Mouse (Mus musculus): ENCODE results near the gene Themis. TPM values are rescaled to one million over a fixed set of nuclear protein-coding genes. Genes with fewer than 3 reads are reported as not detected.

The Themis gene
- polyA plus RNA-seq, 1 experiment from 2014 or later, result 0.63 TPM

DNA sequence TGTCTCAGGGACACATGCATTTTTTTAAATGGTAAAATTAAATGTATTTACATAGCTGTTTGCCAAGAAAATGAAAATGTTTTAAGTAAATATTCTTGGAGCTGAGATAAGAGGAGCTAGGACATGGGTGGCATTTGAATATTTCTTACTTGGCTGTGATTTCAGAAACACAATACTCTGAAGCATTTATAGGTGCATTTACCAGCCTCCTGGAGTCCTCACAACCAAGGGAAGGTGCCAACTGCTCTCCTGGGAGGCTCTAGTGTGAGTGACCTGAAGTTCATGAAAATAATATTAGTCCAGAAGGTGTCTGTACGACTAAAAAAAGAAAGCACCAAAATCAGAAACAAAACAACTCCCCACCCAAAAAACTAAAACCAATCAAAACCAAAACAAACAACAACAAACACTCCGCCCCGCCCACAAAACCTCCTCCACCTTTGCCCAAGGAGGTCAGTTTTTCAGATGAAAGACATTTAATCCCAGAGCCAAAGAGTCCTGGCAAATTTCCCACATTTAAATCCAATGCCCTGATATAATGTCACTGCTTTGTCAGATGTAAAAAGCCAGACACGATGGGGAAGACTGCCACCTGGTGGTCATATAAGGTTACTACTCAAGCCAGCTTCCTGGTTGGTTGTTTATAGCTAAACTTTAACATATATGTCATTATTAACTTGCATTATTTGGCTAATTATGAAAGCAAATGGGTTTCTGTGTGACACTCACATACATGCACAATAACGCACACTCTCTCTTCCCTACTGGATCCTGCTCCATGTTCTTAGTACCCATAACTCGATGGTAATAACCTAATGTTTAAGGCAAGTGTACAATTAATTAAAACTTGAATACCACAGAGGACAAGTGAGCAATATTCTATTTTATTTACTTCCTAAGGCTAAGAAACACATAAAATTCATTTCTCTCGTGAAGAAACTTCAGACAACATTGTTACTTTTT lies 175.9 kb downstream of the Themis start:
- no peaks in the 10 kb centered on the region for H3K4me1 ChIP-seq (replicated peaks; ENCODE audit: control insufficient read depth, insufficient read depth, low read length)
- no peaks in the 10 kb centered on the region for H3K36me3 ChIP-seq (ENCODE audit: control insufficient read depth, insufficient read depth, low read length)
- no peak overlapping the region for H3K9ac ChIP-seq (ENCODE audit: low read length)
- 20% methylated on average over 7 of the region's 7 CpGs for WGBS
- no peak overlapping the region for H3K4me3 ChIP-seq (ENCODE audit: low read length)
- H3K27me3 ChIP-seq (ENCODE audit: control insufficient read depth, insufficient read depth, low read depth, low read length), result no peaks in the 10 kb centered on the region
- H3K9me3 ChIP-seq (ENCODE audit: control insufficient read depth, low read length), result no peaks in the 10 kb centered on the region
- no peak overlapping the region for H3K4me2 ChIP-seq (ENCODE audit: low read depth, low read length)
- no peak overlapping the region for H3K27ac ChIP-seq (ENCODE audit: low read length)
- no peak; the same call in 1 of the 2 replicates for ATAC-seq (ENCODE audit: low read depth)

DNA sequence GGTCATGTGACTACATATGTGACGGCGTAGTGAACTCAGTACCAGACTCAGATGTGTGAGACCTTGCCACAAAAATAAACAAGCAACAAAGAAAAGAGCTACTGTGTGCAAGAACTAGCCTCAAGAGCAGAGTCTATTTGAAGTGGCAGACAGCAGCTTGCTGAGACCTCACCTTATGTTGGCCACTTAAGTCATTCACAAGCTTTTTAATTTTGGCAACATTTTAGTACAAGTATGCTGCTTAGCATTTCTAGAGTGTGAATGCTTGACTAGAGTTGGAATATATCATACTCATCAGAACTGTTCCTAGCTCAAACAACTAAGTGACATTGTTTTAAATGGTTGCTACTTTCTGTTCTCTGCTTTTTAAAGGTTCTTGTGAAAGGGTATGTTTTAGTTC lies 188.0 kb downstream of the Themis start:
- WGBS, result 73% methylated on average over 2 of the region's 2 CpGs
- Histone ChIP-seq H3K4me3 (ENCODE audit: low read length) (no peak overlapping the region), H3K4me1 (replicated peaks; ENCODE audit: control insufficient read depth, insufficient read depth, low read length) (no peaks in the 10 kb centered on the region), H3K36me3 (ENCODE audit: control insufficient read depth, insufficient read depth, low read length) (no peaks in the 10 kb centered on the region), H3K4me2 (ENCODE audit: low read depth, low read length) (no peak overlapping the region), H3K27ac (ENCODE audit: low read length) (no peak overlapping the region), H3K9ac (ENCODE audit: low read length) (no peak overlapping the region), H3K9me3 (ENCODE audit: control insufficient read depth, low read length) (no peaks in the 10 kb centered on the region), H3K27me3 (ENCODE audit: control insufficient read depth, insufficient read depth, low read depth, low read length) (no peaks in the 10 kb centered on the region)
- no peak for ATAC-seq (ENCODE audit: low read depth)

DNA sequence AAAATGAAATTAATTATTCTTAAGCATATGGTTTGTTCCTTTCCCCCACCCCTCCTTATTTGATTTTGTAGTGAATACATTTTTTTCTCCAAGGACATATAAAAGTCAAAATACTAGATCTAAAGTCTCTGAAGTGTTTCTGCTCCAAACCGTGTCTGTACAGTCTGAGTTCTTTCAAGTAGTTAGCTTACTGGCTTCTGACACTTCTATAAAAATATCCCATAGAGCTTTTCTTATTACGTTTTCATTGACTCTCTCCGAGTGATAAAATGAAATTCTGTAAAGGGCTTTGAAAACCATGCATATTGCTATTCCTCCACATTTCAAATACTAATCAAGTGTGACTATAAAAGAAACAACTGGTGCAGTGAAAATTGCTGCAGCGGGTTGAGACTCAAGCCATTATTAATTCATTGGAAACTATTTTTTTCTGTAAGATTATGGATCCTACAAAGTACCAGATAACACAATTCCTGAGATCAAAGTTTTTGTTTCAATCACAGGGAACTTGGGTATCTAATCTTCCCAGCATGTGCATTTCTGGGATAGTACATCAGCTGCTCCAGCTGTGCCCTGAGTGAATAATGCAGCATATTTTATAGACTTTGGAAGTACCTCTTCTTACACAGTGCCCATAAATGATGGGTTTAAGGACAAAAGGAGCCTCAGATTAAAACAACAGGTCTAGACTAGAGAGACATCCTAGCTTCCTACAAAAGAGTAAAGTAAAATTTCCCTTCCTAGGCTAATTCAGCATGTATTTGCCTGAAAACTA lies 202.6 kb downstream of the Themis start:
- ATAC-seq (ENCODE audit: low read depth), result no peak
- 59% methylated on average over 4 of the region's 4 CpGs for WGBS
- H3K4me1 ChIP-seq (replicated peaks; ENCODE audit: control insufficient read depth, insufficient read depth, low read length), result no peaks in the 10 kb centered on the region

DNA sequence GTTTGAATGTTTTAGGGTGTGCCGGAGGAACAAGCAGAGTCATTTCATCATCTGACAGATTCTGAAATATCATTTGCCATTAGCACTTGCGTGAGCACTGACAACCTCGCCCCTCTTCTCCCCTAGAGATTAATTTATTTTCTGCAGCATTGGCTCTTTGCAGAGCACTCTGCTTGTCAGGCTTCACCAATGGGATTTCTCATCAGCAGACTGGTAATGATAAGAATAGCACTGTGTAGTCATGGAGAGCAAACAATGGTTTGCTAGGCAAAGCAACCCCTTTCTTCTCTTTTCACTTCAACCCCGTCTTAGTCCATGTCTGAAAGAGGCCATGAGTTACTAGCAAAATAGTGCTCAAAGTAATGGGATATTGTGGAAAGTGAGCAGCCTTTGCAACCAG lies 206.4 kb downstream of the Themis start:
- no peaks in the 10 kb centered on the region for H3K4me1 ChIP-seq (replicated peaks; ENCODE audit: control insufficient read depth, insufficient read depth, low read length)
- H3K4me3 ChIP-seq (ENCODE audit: low read length), result no peak overlapping the region
- no peaks in the 10 kb centered on the region for H3K9me3 ChIP-seq (ENCODE audit: control insufficient read depth, low read length)
- no peak overlapping the region for H3K9ac ChIP-seq (ENCODE audit: low read length)
- WGBS, result 36% methylated on average over 4 of the region's 4 CpGs
- ATAC-seq (ENCODE audit: low read depth), result no peak
- H3K27me3 ChIP-seq (ENCODE audit: control insufficient read depth, insufficient read depth, low read depth, low read length), result no peaks in the 10 kb centered on the region
- H3K27ac ChIP-seq (ENCODE audit: low read length), result no peak overlapping the region
- H3K4me2 ChIP-seq (ENCODE audit: low read depth, low read length), result no peak overlapping the region
- H3K36me3 ChIP-seq (ENCODE audit: control insufficient read depth, insufficient read depth, low read length), result no peaks in the 10 kb centered on the region

More for the DNA sequence above, 202.6 kb downstream of the Themis start:
- H3K9ac ChIP-seq (ENCODE audit: low read length), result no peak overlapping the region
- H3K27ac ChIP-seq (ENCODE audit: low read length), result no peak overlapping the region
- H3K4me2 ChIP-seq (ENCODE audit: low read depth, low read length), result no peak overlapping the region
- H3K4me3 ChIP-seq (ENCODE audit: low read length), result no peak overlapping the region
- no peaks in the 10 kb centered on the region for H3K9me3 ChIP-seq (ENCODE audit: control insufficient read depth, low read length)
- H3K27me3 ChIP-seq (ENCODE audit: control insufficient read depth, insufficient read depth, low read depth, low read length), result no peaks in the 10 kb centered on the region
- no peaks in the 10 kb centered on the region for H3K36me3 ChIP-seq (ENCODE audit: control insufficient read depth, insufficient read depth, low read length)

DNA sequence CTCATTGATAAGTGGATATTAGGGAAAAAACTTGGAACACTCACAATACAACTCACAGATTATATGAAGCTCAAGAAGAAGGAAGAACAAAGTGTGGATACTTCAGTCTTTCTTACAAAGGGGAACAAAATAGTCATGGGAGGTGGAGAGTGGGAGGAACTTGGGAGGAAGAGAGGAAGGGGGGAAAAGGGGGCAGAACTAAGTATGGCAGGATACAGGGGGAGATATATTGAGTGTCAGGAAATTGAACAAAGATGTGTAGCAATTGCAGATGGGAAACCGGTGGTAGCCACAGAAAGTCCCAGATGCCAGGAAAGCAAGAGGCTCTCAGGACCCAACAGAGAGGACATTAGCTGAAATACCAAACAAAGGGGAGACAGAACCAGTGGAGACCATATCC lies 219.5 kb downstream of the Themis start:
- no peak overlapping the region for H3K9ac ChIP-seq (ENCODE audit: low read length)
- no peaks in the 10 kb centered on the region for H3K4me1 ChIP-seq (replicated peaks; ENCODE audit: control insufficient read depth, insufficient read depth, low read length)
- ATAC-seq (ENCODE audit: low read depth), result no peak
- H3K27me3 ChIP-seq (ENCODE audit: control insufficient read depth, insufficient read depth, low read depth, low read length), result no peaks in the 10 kb centered on the region
- no peak overlapping the region for H3K4me3 ChIP-seq (ENCODE audit: low read length)
- WGBS, result 39% methylated on average over 1 of the region's 1 CpGs
- H3K36me3 ChIP-seq (ENCODE audit: control insufficient read depth, insufficient read depth, low read length), result no peaks in the 10 kb centered on the region
- no peaks in the 10 kb centered on the region for H3K9me3 ChIP-seq (ENCODE audit: control insufficient read depth, low read length)
- H3K4me2 ChIP-seq (ENCODE audit: low read depth, low read length), result no peak overlapping the region
- H3K27ac ChIP-seq (ENCODE audit: low read length), result no peak overlapping the region

DNA sequence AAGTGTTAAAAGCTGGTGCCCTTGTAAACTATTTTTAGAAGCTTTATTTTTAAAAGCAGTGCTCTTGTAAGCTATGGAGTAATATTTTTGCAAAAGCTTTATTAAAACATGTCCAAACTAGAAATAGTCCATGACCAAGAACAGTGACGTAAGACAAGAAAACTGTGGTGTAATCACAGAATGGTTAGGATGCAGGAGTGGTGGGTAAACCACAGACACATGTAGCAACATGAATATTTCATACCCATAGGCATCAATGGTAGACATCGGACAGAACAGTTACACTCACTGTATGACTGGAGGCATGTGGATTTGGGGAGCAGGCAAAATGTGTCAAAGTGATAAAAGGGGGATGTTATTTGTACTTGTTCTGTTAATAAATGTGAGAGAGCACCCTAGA lies 222.7 kb downstream of the Themis start:
- Histone ChIP-seq H3K9ac (ENCODE audit: low read length) (no peak overlapping the region), H3K4me3 (ENCODE audit: low read length) (no peak overlapping the region), H3K4me2 (ENCODE audit: low read depth, low read length) (no peak overlapping the region), H3K36me3 (ENCODE audit: control insufficient read depth, insufficient read depth, low read length) (no peaks in the 10 kb centered on the region), H3K9me3 (ENCODE audit: control insufficient read depth, low read length) (no peaks in the 10 kb centered on the region), H3K27ac (ENCODE audit: low read length) (no peak overlapping the region), H3K27me3 (ENCODE audit: control insufficient read depth, insufficient read depth, low read depth, low read length) (no peaks in the 10 kb centered on the region), H3K4me1 (replicated peaks; ENCODE audit: control insufficient read depth, insufficient read depth, low read length) (no peaks in the 10 kb centered on the region)
- WGBS, result 80% methylated on average over 2 of the region's 2 CpGs
- ATAC-seq (ENCODE audit: low read depth), result no peak

DNA sequence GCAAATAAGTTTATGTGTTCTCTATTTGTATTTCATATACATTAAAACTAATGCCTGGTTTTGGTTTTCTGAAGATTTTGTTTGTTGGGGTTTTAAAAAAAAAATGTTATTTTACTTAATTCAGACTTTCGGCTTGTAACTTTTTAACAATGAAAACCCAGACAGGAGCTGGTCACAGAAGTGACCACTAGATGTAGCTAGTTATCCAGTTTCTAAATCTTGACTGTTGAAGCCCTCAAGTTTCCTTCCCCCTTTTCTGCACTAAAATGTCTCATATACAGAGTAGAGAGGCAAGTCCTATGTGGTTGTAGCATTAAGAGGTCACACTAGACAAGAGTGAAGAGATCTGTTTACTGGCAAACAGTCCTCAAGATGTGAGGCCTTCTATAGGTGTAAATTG lies 230.2 kb downstream of the Themis start:
- Histone ChIP-seq H3K9me3 (ENCODE audit: control insufficient read depth, low read length) (no peaks in the 10 kb centered on the region), H3K4me3 (ENCODE audit: low read length) (no peak overlapping the region), H3K27ac (ENCODE audit: low read length) (no peak overlapping the region), H3K4me1 (replicated peaks; ENCODE audit: control insufficient read depth, insufficient read depth, low read length) (no peaks in the 10 kb centered on the region), H3K36me3 (ENCODE audit: control insufficient read depth, insufficient read depth, low read length) (no peaks in the 10 kb centered on the region), H3K27me3 (ENCODE audit: control insufficient read depth, insufficient read depth, low read depth, low read length) (no peaks in the 10 kb centered on the region), H3K4me2 (ENCODE audit: low read depth, low read length) (no peak overlapping the region), H3K9ac (ENCODE audit: low read length) (no peak overlapping the region)
- ATAC-seq (ENCODE audit: low read depth), result no peak
- WGBS, result 51% methylated on average over 1 of the region's 1 CpGs

All from lung, embryonic 16.5 days (tissue).